Mouse (Mus musculus) MEL (cell line): ENCODE data around the gene Sox5. TPM values are rescaled to one million over a fixed set of nuclear protein-coding genes. Genes with fewer than 3 reads are reported as not detected.

Experiments used
- DNase-seq: peaks from one replicate; pipeline ENCODE4 v3.0.0; 2011; ENCODE audit warnings: low read depth, low spot score
- H3K27ac ChIP-seq: 2 replicates; pipeline ENCODE4 v1.5.1; 2012; ENCODE audit warnings: low read depth, mild to moderate bottlenecking, control low read depth, low read length, moderate library complexity; ENCODE audit not compliant: control insufficient read depth
- H3K27me3 ChIP-seq, 2 experiments: fragments of 150-350 bp in 1 of 2; sonication (generic) in 1 of 2; 2 replicates each; pipeline ENCODE4 v1.6.1; 2012; ENCODE audit warnings: low read length in 2 of 2, mild to moderate bottlenecking in 2 of 2, improper control_type of control experiment in 1 of 2, moderate library complexity in 1 of 2; ENCODE audit not compliant: insufficient read depth in 2 of 2, control insufficient read depth in 1 of 2
- H3K36me3 ChIP-seq, 2 experiments: 2 replicates each; pipeline ENCODE4 v1.6.1; 2012 to 2014; ENCODE audit warnings: low read length in 2 of 2, improper control_type of control experiment in 1 of 2, inconsistent platforms in 1 of 2, mild to moderate bottlenecking in 1 of 2; ENCODE audit not compliant: insufficient read depth in 2 of 2, control insufficient read depth in 1 of 2
- H3K4me1 ChIP-seq, 2 experiments: fragments of 150-350 bp in 1 of 2; sonication (generic) in 1 of 2; 2 replicates each; pipeline ENCODE4 v1.6.1; 2012; ENCODE audit warnings: low read length in 2 of 2, improper control_type of control experiment in 1 of 2, mild to moderate bottlenecking in 1 of 2; ENCODE audit not compliant: insufficient read depth in 2 of 2, control insufficient read depth in 1 of 2
- H3K4me3 ChIP-seq, 2 experiments: fragments of 150-350 bp in 1 of 2; sonication (generic) in 1 of 2; 2 replicates each; pipeline ENCODE4 v1.5.1; 2012; ENCODE audit warnings: low read depth in 2 of 2, low read length in 2 of 2, mild to moderate bottlenecking in 2 of 2, moderate library complexity in 2 of 2, control low read depth in 1 of 2, improper control_type of control experiment in 1 of 2; ENCODE audit not compliant: control insufficient read depth in 1 of 2, insufficient read depth in 1 of 2
- H3K79me2 ChIP-seq: 2 replicates; pipeline ENCODE4 v1.6.1; 2012; ENCODE audit warnings: mild to moderate bottlenecking, low read length, moderate library complexity; ENCODE audit not compliant: control insufficient read depth, poor library complexity, insufficient read depth
- H3K9ac ChIP-seq: 2 replicates; pipeline ENCODE4 v1.6.1; 2012; ENCODE audit warnings: low read depth, mild to moderate bottlenecking, control low read depth, low read length, moderate library complexity; ENCODE audit not compliant: control insufficient read depth, poor library complexity, severe bottlenecking
- H3K9me3 ChIP-seq: fragments of 150-350 bp; sonication (generic); replicated peaks from 2 replicates; pipeline ENCODE4 v1.6.1; 2012; ENCODE audit warnings: mild to moderate bottlenecking, low read length, improper control_type of control experiment, moderate library complexity; ENCODE audit not compliant: insufficient read depth
- CHD1 ChIP-seq: IDR thresholded peaks from 2 replicates; pipeline ENCODE4 v1.6.1; 2012; ENCODE audit warnings: low read depth, mild to moderate bottlenecking, inconsistent platforms, low read length, improper control_type of control experiment
- CHD2 ChIP-seq: IDR thresholded peaks from 2 replicates; pipeline ENCODE4 v1.6.1; 2011; ENCODE audit warnings: low read length, improper control_type of control experiment
- CTCF ChIP-seq, 3 experiments: IDR thresholded peaks in 2 of 3; conservative IDR thresholded peaks in 1 of 3; 2 replicates each; pipeline ENCODE4 v1.5.1; 2011 to 2012; ENCODE audit warnings: low read length in 3 of 3, low read depth in 2 of 3, mild to moderate bottlenecking in 2 of 3, improper control_type of control experiment in 1 of 3, inconsistent platforms in 1 of 3, mixed read lengths in 1 of 3, moderate library complexity in 1 of 3; ENCODE audit not compliant: control insufficient read depth in 1 of 3, insufficient read depth in 1 of 3, poor library complexity in 1 of 3, severe bottlenecking in 1 of 3
- EP300 ChIP-seq, 2 experiments: IDR thresholded peaks; 2 replicates each; pipeline ENCODE4 v1.6.1; 2011; ENCODE audit warnings: improper control_type of control experiment in 2 of 2, low read length in 2 of 2, low read depth in 1 of 2, mild to moderate bottlenecking in 1 of 2
- ETS1 ChIP-seq: IDR thresholded peaks from 2 replicates; pipeline ENCODE4 v1.6.1; 2012; ENCODE audit warnings: low read depth, mild to moderate bottlenecking, inconsistent platforms, low read length, improper control_type of control experiment, moderate library complexity
- MAFK ChIP-seq: IDR thresholded peaks from 2 replicates; pipeline ENCODE4 v1.6.1; 2011; ENCODE audit warnings: low read depth, mild to moderate bottlenecking, low read length, improper control_type of control experiment, borderline replicate concordance
- MAX ChIP-seq: IDR thresholded peaks from 2 replicates; pipeline ENCODE4 v1.6.1; 2011; ENCODE audit warnings: low read length, improper control_type of control experiment
- MYB ChIP-seq: IDR thresholded peaks from 2 replicates; pipeline ENCODE4 v1.6.1; 2011; ENCODE audit warnings: mild to moderate bottlenecking, low read depth, low read length, improper control_type of control experiment
- NRF1 ChIP-seq: IDR thresholded peaks from 2 replicates; pipeline ENCODE4 v1.6.1; 2014; ENCODE audit warnings: low read depth, mild to moderate bottlenecking, inconsistent platforms, low read length, improper control_type of control experiment, moderate library complexity; ENCODE audit not compliant: poor library complexity, insufficient read depth, severe bottlenecking
- SMC3 ChIP-seq: IDR thresholded peaks from 2 replicates; pipeline ENCODE4 v1.6.1; 2011; ENCODE audit warnings: low read depth, low read length, improper control_type of control experiment
- UBTF ChIP-seq: IDR thresholded peaks from 2 replicates; pipeline ENCODE4 v1.6.1; 2012; ENCODE audit warnings: low read depth, mild to moderate bottlenecking, inconsistent platforms, low read length, improper control_type of control experiment, moderate library complexity, borderline replicate concordance; ENCODE audit not compliant: insufficient read depth
- ZMIZ1 ChIP-seq: IDR thresholded peaks from 2 replicates; pipeline ENCODE4 v1.6.1; 2012; ENCODE audit warnings: low read depth, mild to moderate bottlenecking, inconsistent platforms, low read length, improper control_type of control experiment, moderate library complexity
- ZNF384 ChIP-seq: IDR thresholded peaks from 2 replicates; pipeline ENCODE4 v1.6.1; 2012; ENCODE audit warnings: low read depth, mild to moderate bottlenecking, inconsistent platforms, low read length, improper control_type of control experiment
- polyA plus RNA-seq, 2 experiments: library from polyadenylated mRNA; stranded (reverse) in 1 of 2; unstranded in 1 of 2; fragments of >175 nt in 1 of 2; fragments of >200 nt in 1 of 2; gene quantifications; 2 replicates each; pipeline versions ENCODE4 v1.2.1 to v1.2.4; 2012; ENCODE audit warnings: low replicate concordance in 2 of 2, low read depth in 1 of 2; ENCODE audit not compliant: insufficient read length in 2 of 2, insufficient read depth in 1 of 2, missing spikeins in 1 of 2
- total RNA-seq: library from RNA; depleted of rRNA; stranded (reverse); fragments of 300-350 nt; gene quantifications from 2 replicates; pipeline ENCODE4 v1.2.3, GENCODE M21; 2012

Sox5 gene
- total and polyA plus RNA-seq, 3 experiments = 0.19 to 3.0 TPM; not detected in 1

DNA sequence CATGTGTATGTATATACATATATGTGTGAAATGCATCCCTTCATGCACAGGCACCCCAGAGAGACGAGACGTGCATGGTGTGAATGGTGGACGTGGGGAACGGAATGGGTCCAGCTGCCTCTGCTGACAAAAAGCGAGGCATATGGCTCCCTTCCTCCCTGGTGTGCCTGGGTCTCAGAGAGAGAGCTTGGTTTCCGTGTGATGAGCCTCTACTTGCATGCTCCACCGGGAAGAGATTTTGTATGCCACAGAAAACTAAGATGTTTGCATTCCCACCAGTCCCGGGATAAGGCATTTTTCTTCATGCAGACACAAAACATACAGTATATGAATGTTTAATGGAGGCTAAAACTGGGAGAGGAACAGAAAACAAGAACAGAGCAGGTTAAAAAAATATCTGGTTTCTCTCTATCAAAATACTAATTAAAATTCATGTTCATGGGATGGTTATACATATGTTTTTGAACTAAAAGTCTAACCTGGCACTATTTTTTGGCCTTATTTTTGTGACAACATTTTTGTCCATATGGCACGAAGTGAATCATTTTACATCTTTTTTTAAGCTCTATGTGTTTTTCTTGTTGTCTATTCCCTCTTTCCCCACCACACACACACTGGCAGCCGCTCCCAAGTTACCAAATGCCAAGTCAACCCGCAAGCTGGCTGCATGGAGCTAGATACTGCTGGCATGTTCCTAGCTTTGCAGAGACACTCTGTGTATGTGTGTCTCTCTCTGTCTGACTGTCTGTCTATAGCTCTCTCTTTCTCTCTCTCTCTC lies 329.4 kb downstream of the Sox5 start:
- TF ChIP-seq MAFK (no peak), ETS1 (no peak), ZMIZ1 (no peak), CHD1 (no peak), NRF1 (no peak)
- TF ChIP-seq, all 39 proteins: peak for 0
- no peaks in the 10 kb centered on the region for H3K36me3 ChIP-seq
- no peak overlapping the region for H3K27ac ChIP-seq
- H3K4me1 ChIP-seq = no peaks in the 10 kb centered on the region
- no peaks in the 10 kb centered on the region for H3K27me3 ChIP-seq
- no peak overlapping the region for H3K9ac ChIP-seq
- no peak overlapping the region for H3K4me3 ChIP-seq
- DNase-seq = no peak
- H3K9me3 ChIP-seq = no peaks in the 10 kb centered on the region
- no peaks in the 10 kb centered on the region for H3K79me2 ChIP-seq

DNA sequence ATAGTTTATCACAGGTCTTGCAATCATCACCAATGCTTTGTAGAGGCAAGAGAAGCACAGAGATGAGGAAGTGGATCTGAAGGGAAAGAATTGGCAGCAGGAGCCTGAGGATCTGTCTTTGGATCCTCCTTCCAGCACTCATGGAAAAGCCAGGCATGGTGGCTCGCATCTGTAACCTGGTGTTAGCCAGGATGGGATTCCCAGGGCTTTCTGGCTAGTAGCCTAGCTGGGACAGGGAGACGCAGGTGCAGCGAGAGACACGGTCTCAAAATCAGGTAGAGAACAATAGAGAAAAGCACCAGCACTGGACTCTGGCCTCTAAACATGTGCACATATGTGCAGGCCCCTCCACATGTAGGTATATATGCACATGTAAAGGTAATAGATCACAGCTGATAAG lies 330.1 kb downstream of the Sox5 start:
- no peaks in the 10 kb centered on the region for H3K9me3 ChIP-seq
- TF ChIP-seq MAX = no peak
- TF ChIP-seq SMC3 = no peak
- TF ChIP-seq UBTF = no peak
- TF ChIP-seq EP300 (IDR thresholded peaks at IDR 0.05; ENCODE audit: low read depth in 1 of 2, low read length in 2 of 2) = no peak
- TF ChIP-seq CHD2 = no peak
- TF ChIP-seq CTCF (IDR thresholded peaks at IDR 0.05 in 2 of 3, conservative IDR thresholded peaks at IDR 0.05 in 1 of 3; ENCODE audit: control insufficient read depth in 1 of 3, insufficient read depth in 1 of 3, low read depth in 2 of 3, low read length in 3 of 3, poor library complexity in 1 of 3, severe bottlenecking in 1 of 3) = no peak
- TF ChIP-seq MYB = no peak
- TF ChIP-seq, all 39 proteins: peak for 0
- H3K27me3 ChIP-seq = no peaks in the 10 kb centered on the region
- H3K79me2 ChIP-seq = no peaks in the 10 kb centered on the region
- H3K4me3 ChIP-seq = no peak overlapping the region
- H3K9ac ChIP-seq = no peak overlapping the region
- H3K4me1 ChIP-seq = no peaks in the 10 kb centered on the region
- no peaks in the 10 kb centered on the region for H3K36me3 ChIP-seq
- no peak for DNase-seq
- no peak overlapping the region for H3K27ac ChIP-seq

DNA sequence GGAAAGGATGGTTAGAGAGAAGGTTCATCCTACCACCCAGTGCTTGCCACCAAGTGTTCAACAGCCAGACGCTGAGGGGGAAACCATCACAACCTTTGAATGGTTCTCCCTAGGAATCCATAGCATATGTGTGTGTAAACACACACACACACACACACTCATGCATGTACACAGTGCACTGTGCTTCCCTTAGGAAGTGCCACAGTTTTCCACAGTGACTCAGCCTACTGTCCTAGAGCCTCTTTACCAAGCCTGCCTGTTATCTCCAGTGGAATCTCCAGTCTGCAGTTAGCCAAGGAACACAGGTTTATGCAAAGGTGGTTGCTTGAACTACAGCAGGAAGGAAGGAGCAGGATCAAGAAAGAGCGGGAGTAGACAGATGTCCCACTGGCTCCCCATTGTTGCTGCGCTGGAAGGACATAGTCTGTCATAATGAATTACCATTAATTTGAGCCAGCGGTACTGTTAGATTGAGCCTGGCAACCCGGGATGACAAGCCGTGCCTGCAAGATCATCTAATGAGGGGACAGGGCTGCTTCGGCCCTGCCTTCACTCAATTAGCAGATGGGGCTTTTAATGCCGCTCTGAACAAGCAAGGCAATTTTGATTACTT lies 335.9 kb downstream of the Sox5 start:
- H3K4me1 ChIP-seq = no peaks in the 10 kb centered on the region
- no peaks in the 10 kb centered on the region for H3K9me3 ChIP-seq
- no peak for DNase-seq
- no peak overlapping the region for H3K4me3 ChIP-seq
- H3K79me2 ChIP-seq = no peaks in the 10 kb centered on the region
- TF ChIP-seq CHD1 (no peak), MAFK (no peak), ZNF384 (no peak)
- H3K9ac ChIP-seq = no peak overlapping the region
- H3K27me3 ChIP-seq = no peaks in the 10 kb centered on the region
- no peak overlapping the region for H3K27ac ChIP-seq
- H3K36me3 ChIP-seq = no peaks in the 10 kb centered on the region
